Mouse (Mus musculus) gastrocnemius, adult 18-20 months (tissue): ENCODE data around the gene Dpy19l3. TPM values are rescaled to one million over a fixed set of nuclear protein-coding genes. Genes with fewer than 3 reads are reported as not detected.

Source experiments
- DNase-seq: peaks from one replicate; pipeline ENCODE4 v3.0.0; 2021; ENCODE audit warnings: low spot score
- total RNA-seq, 2 experiments: library from RNA; stranded (reverse); gene quantifications; 2 replicates each; pipeline ENCODE4 v1.2.3; 2021

Dpy19l3 gene
- total RNA-seq, 2 experiments from 2014 or later: 5.8 to 6.8 TPM

- DNase-seq: no peak
Measured at GRCm38 (mm10) chr7:35753319-35754032, 778 bp downstream of the Dpy19l3 start.

GRCm38 (mm10) chr7:35750873-35751272 lies 3.4 kb downstream of the Dpy19l3 start:
- DNase-seq: no peak

- DNase-seq: no peak
Measured at GRCm38 (mm10) chr7:35747397-35747964, 6.8 kb downstream of the Dpy19l3 start.

GRCm38 (mm10) chr7:35746686-35747396 lies 7.4 kb downstream of the Dpy19l3 start:
- DNase-seq: no peak

GRCm38 (mm10) chr7:35745281-35745702 lies 9.0 kb downstream of the Dpy19l3 start:
- peak; percentile 68 for DNase-seq

- DNase-seq: no peak
Measured at GRCm38 (mm10) chr7:35744771-35745170, 9.5 kb downstream of the Dpy19l3 start.

GRCm38 (mm10) chr7:35742310-35742709 lies 11.9 kb downstream of the Dpy19l3 start:
- no peak for DNase-seq

- no peak for DNase-seq
Measured at GRCm38 (mm10) chr7:35741858-35742257, 12.4 kb downstream of the Dpy19l3 start.

- DNase-seq: no peak
Measured at GRCm38 (mm10) chr7:35740489-35741230, 13.6 kb downstream of the Dpy19l3 start.

- DNase-seq: no peak
Measured at GRCm38 (mm10) chr7:35738871-35739270, 15.4 kb downstream of the Dpy19l3 start.

GRCm38 (mm10) chr7:35733313-35734050 lies 20.8 kb downstream of the Dpy19l3 start:
- DNase-seq: no peak

- no peak for DNase-seq
Measured at GRCm38 (mm10) chr7:35732585-35733059, 21.6 kb downstream of the Dpy19l3 start.

GRCm38 (mm10) chr7:35729621-35730031 lies 24.6 kb downstream of the Dpy19l3 start:
- DNase-seq: no peak

GRCm38 (mm10) chr7:35728376-35728775 lies 25.9 kb downstream of the Dpy19l3 start:
- no peak for DNase-seq

GRCm38 (mm10) chr7:35723035-35723434 lies 31.2 kb downstream of the Dpy19l3 start:
- DNase-seq: no peak

- no peak for DNase-seq
Measured at GRCm38 (mm10) chr7:35718421-35719178, 35.7 kb downstream of the Dpy19l3 start.

GRCm38 (mm10) chr7:35710366-35710765 lies 43.9 kb downstream of the Dpy19l3 start:
- no peak for DNase-seq

- DNase-seq: no peak
Measured at GRCm38 (mm10) chr7:35708101-35708500, 46.2 kb downstream of the Dpy19l3 start.

- DNase-seq: no peak
Measured at GRCm38 (mm10) chr7:35699005-35699404, 55.2 kb downstream of the Dpy19l3 start.

GRCm38 (mm10) chr7:35698073-35698472 lies 56.2 kb downstream of the Dpy19l3 start:
- DNase-seq: no peak
